In the genomic region with DNA sequence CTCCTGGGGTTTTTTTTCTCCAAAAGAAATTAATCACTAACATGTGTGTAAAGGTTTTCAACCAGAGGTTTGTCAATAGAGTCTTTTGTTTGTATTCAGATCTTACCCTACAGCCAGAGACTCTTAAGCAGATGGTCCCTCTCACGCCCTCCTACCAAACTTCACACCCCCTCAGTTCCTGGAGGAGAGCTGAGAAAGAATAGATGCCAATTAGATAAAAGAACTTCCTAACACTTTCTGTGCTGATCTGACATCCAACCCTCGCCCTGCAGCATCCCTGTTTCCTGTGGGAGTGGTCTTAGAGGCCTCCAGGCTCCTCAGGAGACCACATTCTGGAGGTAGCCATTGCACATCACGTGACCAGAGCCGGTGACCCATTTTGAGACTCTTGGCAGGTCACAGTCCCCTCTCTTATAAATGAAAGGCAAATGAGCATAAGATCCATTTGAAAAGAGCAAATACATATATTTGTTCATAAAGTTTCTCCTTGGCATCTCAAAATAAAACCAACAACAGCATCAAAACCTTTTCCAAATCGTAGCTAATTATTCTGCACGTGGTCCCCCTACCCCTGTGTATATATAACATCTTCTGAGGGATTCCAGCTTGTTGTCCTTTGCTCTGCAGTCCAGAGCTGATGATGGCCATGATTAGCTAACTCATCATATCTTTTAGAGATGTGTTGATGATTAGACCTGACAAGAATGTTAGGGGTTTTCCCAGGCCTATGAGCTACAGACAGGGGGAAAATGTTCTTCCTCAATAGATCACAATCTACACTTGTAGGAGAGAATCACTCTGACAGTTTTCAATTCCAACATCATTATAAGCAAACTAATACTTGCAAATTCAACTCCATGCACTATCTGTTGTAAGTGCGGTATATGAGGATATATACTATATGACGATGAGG, we compare ENCODE assay signal across 18 mouse cellular contexts. TPM values are rescaled to one million over a fixed set of nuclear protein-coding genes. Genes with fewer than 3 reads are reported as not detected.
DNase-seq lines count a peak whose midpoint lies in the region; ATAC-seq and TF ChIP-seq lines count a peak whose summit lies in the region.
"Had no signal": no experiment of that assay in that cellular context is flagged by ENCODE, and none has a peak within 500 bp of the region (broad histone marks: within the 10 kb centered on the region; RNA-seq: fewer than 3 reads in every experiment).

No protein-coding gene starts in this region.

- TF ChIP-seq CTCF in stomach, postnatal 0 days (IDR thresholded peaks at IDR 0.05; ENCODE audit: low read depth): no peak
- no peak for TF ChIP-seq CTCF in forebrain, postnatal 0 days (IDR thresholded peaks at IDR 0.05; ENCODE audit: low read depth)

- H3K4me3 ChIP-seq in kidney, embryonic 14.5 days (ENCODE audit: low read length): no peak overlapping the region
- H3K4me3 ChIP-seq in stomach, embryonic 14.5 days (ENCODE audit: low read depth, low read length): no peak overlapping the region
- H3K4me3 ChIP-seq in stomach, postnatal 0 days (ENCODE audit: low read depth, low read length): no peak overlapping the region
- no peak overlapping the region for H3K4me3 ChIP-seq in forebrain, postnatal 0 days (ENCODE audit: low read depth, low read length)
- H3K4me3 ChIP-seq in stomach, embryonic 16.5 days (replicated peaks; ENCODE audit: low read length): no peak overlapping the region
- H3K4me3 ChIP-seq: heart, embryonic 13.5 days; midbrain, embryonic 15.5 days; neural tube, embryonic 15.5 days had no signal

- no peak for TF ChIP-seq EP300 in stomach, postnatal 0 days (optimal IDR thresholded peaks at IDR 0.05)

- peaks cover 28% of the 10 kb centered on the region for H3K4me1 ChIP-seq in kidney, embryonic 14.5 days (ENCODE audit: control insufficient read depth, insufficient read depth, low read length)
- H3K4me1 ChIP-seq in stomach, embryonic 14.5 days (ENCODE audit: control insufficient read depth, insufficient read depth, low read length): peaks cover 28% of the 10 kb centered on the region
- H3K4me1 ChIP-seq in stomach, postnatal 0 days (replicated peaks; ENCODE audit: control insufficient read depth, insufficient read depth): peaks cover 4% of the 10 kb centered on the region; the same call in 1 of the 2 replicates
- 0 out of 2 replicates have a peak, but pooled peaks cover 3% of the 10 kb centered on the region for H3K4me1 ChIP-seq in forebrain, postnatal 0 days (ENCODE audit: insufficient read depth)
- H3K4me1 ChIP-seq in stomach, embryonic 16.5 days (ENCODE audit: control insufficient read depth, insufficient read depth, low read length): peaks cover 29% of the 10 kb centered on the region
- H3K4me1 ChIP-seq: midbrain, embryonic 15.5 days had no signal

- no peak overlapping the region for H3K9ac ChIP-seq in kidney, embryonic 14.5 days (ENCODE audit: low read depth, low read length)
- no peak overlapping the region for H3K9ac ChIP-seq in stomach, embryonic 14.5 days (replicated peaks; ENCODE audit: low read depth, low read length)
- H3K9ac ChIP-seq in stomach, postnatal 0 days (ENCODE audit: low read length): no peak overlapping the region
- no peak overlapping the region for H3K9ac ChIP-seq in forebrain, postnatal 0 days
- H3K9ac ChIP-seq in stomach, embryonic 16.5 days (ENCODE audit: low read length): no peak overlapping the region
- H3K9ac ChIP-seq: heart, embryonic 13.5 days; hindbrain, embryonic 14.5 days; liver, postnatal 0 days; midbrain, embryonic 15.5 days; neural tube, embryonic 15.5 days had no signal

- H3K9me3 ChIP-seq in kidney, embryonic 14.5 days (ENCODE audit: control insufficient read depth, low read length): no peaks in the 10 kb centered on the region
- no peaks in the 10 kb centered on the region for H3K9me3 ChIP-seq in stomach, embryonic 14.5 days (ENCODE audit: control insufficient read depth, low read depth, low read length)
- no peaks in the 10 kb centered on the region for H3K9me3 ChIP-seq in stomach, postnatal 0 days (ENCODE audit: control insufficient read depth, low read length)
- H3K9me3 ChIP-seq in forebrain, postnatal 0 days (ENCODE audit: low read length): no peaks in the 10 kb centered on the region
- H3K9me3 ChIP-seq in stomach, embryonic 16.5 days (replicated peaks; ENCODE audit: control insufficient read depth, low read length): no peaks in the 10 kb centered on the region
- H3K9me3 ChIP-seq: heart, embryonic 13.5 days; midbrain, embryonic 15.5 days; neural tube, embryonic 15.5 days had no signal

- H3K27me3 ChIP-seq in kidney, embryonic 14.5 days (ENCODE audit: control insufficient read depth, insufficient read depth, low read length): no peaks in the 10 kb centered on the region
- H3K27me3 ChIP-seq in stomach, embryonic 14.5 days (ENCODE audit: control insufficient read depth, insufficient read depth, low read length): no peaks in the 10 kb centered on the region
- H3K27me3 ChIP-seq in stomach, postnatal 0 days (ENCODE audit: control insufficient read depth, insufficient read depth, low read length): no peaks in the 10 kb centered on the region
- H3K27me3 ChIP-seq in forebrain, postnatal 0 days (ENCODE audit: insufficient read depth, low read length): no peaks in the 10 kb centered on the region
- H3K27me3 ChIP-seq in stomach, embryonic 16.5 days (ENCODE audit: control insufficient read depth, insufficient read depth, low read length): no peaks in the 10 kb centered on the region
- H3K27me3 ChIP-seq: heart, embryonic 13.5 days; midbrain, embryonic 15.5 days; neural tube, embryonic 15.5 days had no signal

- DNase-seq in kidney, postnatal 36 days: no peak
- DNase-seq in stomach, postnatal 0 days (ENCODE audit: low spot score): no peak
- DNase-seq in forebrain, postnatal 0 days: no peak
- no peak for DNase-seq in spleen, postnatal 4 days (ENCODE audit: low spot score in 2 of 2)
- no peak for DNase-seq in gastrocnemius, postnatal 25 days
- DNase-seq: adrenal gland, postnatal 36 days; cerebellum, adult 18-20 months; liver, postnatal 0 days had no signal

- ATAC-seq in kidney, embryonic 14.5 days (ENCODE audit: low FRiP score, low TSS enrichment): peak; percentile 32; the same call in 1 of the 2 replicates
- ATAC-seq in stomach, embryonic 14.5 days (ENCODE audit: insufficient number of reproducible peaks, insufficient read depth, low FRiP score, low read depth): no peak
- ATAC-seq in stomach, postnatal 0 days (ENCODE audit: low FRiP score, low TSS enrichment): no peak
- ATAC-seq in forebrain, postnatal 0 days: peak; percentile 29; the same call in 1 of the 2 replicates
- ATAC-seq in stomach, embryonic 16.5 days (ENCODE audit: insufficient read depth, low FRiP score): no peak
- ATAC-seq: liver, postnatal 0 days; midbrain, embryonic 15.5 days had no signal

- no peak overlapping the region for H3K4me2 ChIP-seq in kidney, embryonic 14.5 days (replicated peaks; ENCODE audit: low read depth, low read length)
- no peak overlapping the region for H3K4me2 ChIP-seq in stomach, embryonic 14.5 days (replicated peaks; ENCODE audit: low read depth, low read length)
- no peak overlapping the region for H3K4me2 ChIP-seq in stomach, postnatal 0 days (replicated peaks; ENCODE audit: low read depth)
- no peak overlapping the region for H3K4me2 ChIP-seq in forebrain, postnatal 0 days (ENCODE audit: low read depth)
- no peak overlapping the region for H3K4me2 ChIP-seq in stomach, embryonic 16.5 days (ENCODE audit: low read depth, low read length)
- H3K4me2 ChIP-seq: heart, embryonic 13.5 days; hindbrain, embryonic 14.5 days; midbrain, embryonic 15.5 days; neural tube, embryonic 15.5 days had no signal

- WGBS in kidney, embryonic 14.5 days: 67% methylated on average over 8 of the region's 8 CpGs
- WGBS in stomach, embryonic 14.5 days: 60% methylated on average over 8 of the region's 8 CpGs
- 63% methylated on average over 8 of the region's 8 CpGs for WGBS in stomach, postnatal 0 days
- 73% methylated on average over 8 of the region's 8 CpGs for WGBS in forebrain, postnatal 0 days
- WGBS in stomach, embryonic 16.5 days: 67% methylated on average over 8 of the region's 8 CpGs

- H3K36me3 ChIP-seq in kidney, embryonic 14.5 days (ENCODE audit: control insufficient read depth, insufficient read depth, low read length): no peaks in the 10 kb centered on the region
- no peaks in the 10 kb centered on the region for H3K36me3 ChIP-seq in stomach, embryonic 14.5 days (ENCODE audit: control insufficient read depth, insufficient read depth, low read length)
- H3K36me3 ChIP-seq in stomach, postnatal 0 days (ENCODE audit: control insufficient read depth, insufficient read depth, low read length): no peaks in the 10 kb centered on the region
- no peaks in the 10 kb centered on the region for H3K36me3 ChIP-seq in forebrain, postnatal 0 days (ENCODE audit: insufficient read depth)
- no peaks in the 10 kb centered on the region for H3K36me3 ChIP-seq in stomach, embryonic 16.5 days (ENCODE audit: control insufficient read depth, insufficient read depth, low read length)
- H3K36me3 ChIP-seq: heart, embryonic 13.5 days; midbrain, embryonic 15.5 days; neural tube, embryonic 15.5 days had no signal

- no peak overlapping the region for H3K27ac ChIP-seq in kidney, embryonic 14.5 days (ENCODE audit: low read depth, low read length)
- peak overlapping the region; percentile 79; the same call in 1 of the 2 replicates for H3K27ac ChIP-seq in stomach, embryonic 14.5 days (ENCODE audit: low read length)
- no peak overlapping the region for H3K27ac ChIP-seq in stomach, postnatal 0 days (replicated peaks)
- no peak overlapping the region for H3K27ac ChIP-seq in forebrain, postnatal 0 days (ENCODE audit: low read depth, low read length)
- H3K27ac ChIP-seq in stomach, embryonic 16.5 days (ENCODE audit: low read length): peak overlapping the region; percentile 84; the same call in 1 of the 2 replicates
- H3K27ac ChIP-seq: hindbrain, embryonic 14.5 days; midbrain, embryonic 15.5 days; neural tube, embryonic 15.5 days had no signal

RNA-seq across cellular contexts. Expression of a gene that starts 54.4 kb away (rescaled TPM):
- not detected in 2 replicates for polyA plus RNA-seq in kidney, embryonic 14.5 days (2014; fragmentation: Nextera tagmentation; extraction: Ambion mirVana)
- not detected in 2 replicates for polyA plus RNA-seq in stomach, embryonic 14.5 days (2014; fragmentation: Nextera tagmentation; extraction: Ambion mirVana)
- polyA plus RNA-seq in stomach, postnatal 0 days (2015; fragmentation: Nextera tagmentation; extraction: Ambion mirVana): not detected in 2 replicates
- total RNA-seq in forebrain, postnatal 0 days (2014; rRNA removed): not detected in 2 replicates
- polyA plus RNA-seq in forebrain, postnatal 0 days (2015; fragmentation: Nextera tagmentation; extraction: Ambion mirVana): not detected in 2 replicates
- not detected in 2 replicates for polyA plus RNA-seq in stomach, embryonic 16.5 days (2015; fragmentation: Nextera tagmentation; extraction: Ambion mirVana)
- not detected for total RNA-seq in gastrocnemius, postnatal 25 days (2021)
- total RNA-seq: adrenal gland, postnatal 36 days; gastrocnemius, adult 18-20 months; layer of hippocampus, adult 18-20 months; left cerebral cortex, postnatal 10 days had no signal
- polyA plus RNA-seq: heart, embryonic 13.5 days; hindbrain, embryonic 14.5 days; liver, postnatal 0 days; midbrain, embryonic 15.5 days; neural tube, embryonic 15.5 days had no signal

Comparison
In these comparisons a context has a peak if more than half of its experiments do, and no peak if none do; other contexts are left out.
1. H3K27ac ChIP-seq: peak in stomach, embryonic 14.5 days (single experiment) and stomach, embryonic 16.5 days (single experiment); none in kidney, embryonic 14.5 days (single experiment), stomach, postnatal 0 days (single experiment) and forebrain, postnatal 0 days (single experiment).
2. ATAC-seq: peak in kidney, embryonic 14.5 days (single experiment) and forebrain, postnatal 0 days (single experiment); none in stomach, embryonic 14.5 days (single experiment), stomach, postnatal 0 days (single experiment) and stomach, embryonic 16.5 days (single experiment).